Mouse (Mus musculus): ENCODE measurements at regions not wholly inside any gene's neighbourhood (a gene's known extent, or its start where the extent isn't known, plus 50 kb on each side); places are given as distances from the start of the nearest gene placed in this dataset.

- no peak for DNase-seq (ENCODE audit: low read depth)
These were observed 54.7 kb downstream of the Spry2 start for GRCm38 (mm10) chr14:105841888-105842287.

- DNase-seq (ENCODE audit: low read depth): no peak
These were observed 59.1 kb downstream of the Spry2 start for GRCm38 (mm10) chr14:105837533-105837932.

- DNase-seq (ENCODE audit: low read depth): no peak
These were observed 65.9 kb downstream of the Spry2 start for GRCm38 (mm10) chr14:105830701-105831100.

- DNase-seq (ENCODE audit: low read depth): no peak
These were observed 66.3 kb downstream of the Spry2 start for GRCm38 (mm10) chr14:105830301-105830700.

- no peak for DNase-seq (ENCODE audit: low read depth)
These were observed 73.5 kb downstream of the Spry2 start for GRCm38 (mm10) chr14:105823129-105823528.

- DNase-seq (ENCODE audit: low read depth): no peak
These were observed 74.0 kb downstream of the Spry2 start for GRCm38 (mm10) chr14:105822653-105823052.

- no peak for DNase-seq (ENCODE audit: low read depth)
These were observed 77.1 kb downstream of the Spry2 start for GRCm38 (mm10) chr14:105819534-105819933.

GRCm38 (mm10) chr14:105818841-105819240 lies 77.8 kb downstream of the Spry2 start:
- DNase-seq (ENCODE audit: low read depth): no peak

GRCm38 (mm10) chr14:105817481-105817880 lies 79.1 kb downstream of the Spry2 start:
- DNase-seq (ENCODE audit: low read depth): no peak

- DNase-seq (ENCODE audit: low read depth): no peak
These were observed 80.8 kb downstream of the Spry2 start for GRCm38 (mm10) chr14:105815827-105816226.

- DNase-seq (ENCODE audit: low read depth): no peak
These were observed 81.3 kb downstream of the Spry2 start for GRCm38 (mm10) chr14:105815281-105815680.

GRCm38 (mm10) chr14:105813661-105814060 lies 83.0 kb downstream of the Spry2 start:
- no peak for DNase-seq (ENCODE audit: low read depth)

- DNase-seq (ENCODE audit: low read depth): no peak
These were observed 83.5 kb downstream of the Spry2 start for GRCm38 (mm10) chr14:105813097-105813496.

GRCm38 (mm10) chr14:105805762-105806161 lies 90.9 kb downstream of the Spry2 start:
- no peak for DNase-seq (ENCODE audit: low read depth)

- DNase-seq (ENCODE audit: low read depth): no peak
These were observed 91.3 kb downstream of the Spry2 start for GRCm38 (mm10) chr14:105805362-105805761.

GRCm38 (mm10) chr14:105804761-105805160 lies 91.9 kb downstream of the Spry2 start:
- no peak for DNase-seq (ENCODE audit: low read depth)

GRCm38 (mm10) chr14:105803281-105803680 lies 93.3 kb downstream of the Spry2 start:
- DNase-seq (ENCODE audit: low read depth): no peak

- DNase-seq (ENCODE audit: low read depth): no peak
These were observed 93.9 kb downstream of the Spry2 start for GRCm38 (mm10) chr14:105802529-105803280.

GRCm38 (mm10) chr14:105800142-105800925 lies 96.3 kb downstream of the Spry2 start:
- no peak for DNase-seq (ENCODE audit: low read depth)

- DNase-seq (ENCODE audit: low read depth): no peak
These were observed 97.2 kb downstream of the Spry2 start for GRCm38 (mm10) chr14:105799401-105799861.

GRCm38 (mm10) chr14:105793010-105793702 lies 103.5 kb downstream of the Spry2 start:
- no peak for DNase-seq (ENCODE audit: low read depth)

- DNase-seq (ENCODE audit: low read depth): no peak
These were observed 106.2 kb downstream of the Spry2 start for GRCm38 (mm10) chr14:105790441-105790840.

- DNase-seq (ENCODE audit: low read depth): no peak
These were observed 113.2 kb downstream of the Spry2 start for GRCm38 (mm10) chr14:105783428-105783827.

Measured in c-Kit-positive CD71-positive TER-119-negative erythroid progenitor cells, embryonic 14.5 days (primary cell).